Mouse (Mus musculus): ENCODE measurements around the gene Ireb2. TPM values are rescaled to one million over a fixed set of nuclear protein-coding genes. Genes with fewer than 3 reads are reported as not detected.

Gene Ireb2
- 51.4 and 54.0 TPM in 2 replicates for polyA plus RNA-seq (2012; rRNA removed)

DNA sequence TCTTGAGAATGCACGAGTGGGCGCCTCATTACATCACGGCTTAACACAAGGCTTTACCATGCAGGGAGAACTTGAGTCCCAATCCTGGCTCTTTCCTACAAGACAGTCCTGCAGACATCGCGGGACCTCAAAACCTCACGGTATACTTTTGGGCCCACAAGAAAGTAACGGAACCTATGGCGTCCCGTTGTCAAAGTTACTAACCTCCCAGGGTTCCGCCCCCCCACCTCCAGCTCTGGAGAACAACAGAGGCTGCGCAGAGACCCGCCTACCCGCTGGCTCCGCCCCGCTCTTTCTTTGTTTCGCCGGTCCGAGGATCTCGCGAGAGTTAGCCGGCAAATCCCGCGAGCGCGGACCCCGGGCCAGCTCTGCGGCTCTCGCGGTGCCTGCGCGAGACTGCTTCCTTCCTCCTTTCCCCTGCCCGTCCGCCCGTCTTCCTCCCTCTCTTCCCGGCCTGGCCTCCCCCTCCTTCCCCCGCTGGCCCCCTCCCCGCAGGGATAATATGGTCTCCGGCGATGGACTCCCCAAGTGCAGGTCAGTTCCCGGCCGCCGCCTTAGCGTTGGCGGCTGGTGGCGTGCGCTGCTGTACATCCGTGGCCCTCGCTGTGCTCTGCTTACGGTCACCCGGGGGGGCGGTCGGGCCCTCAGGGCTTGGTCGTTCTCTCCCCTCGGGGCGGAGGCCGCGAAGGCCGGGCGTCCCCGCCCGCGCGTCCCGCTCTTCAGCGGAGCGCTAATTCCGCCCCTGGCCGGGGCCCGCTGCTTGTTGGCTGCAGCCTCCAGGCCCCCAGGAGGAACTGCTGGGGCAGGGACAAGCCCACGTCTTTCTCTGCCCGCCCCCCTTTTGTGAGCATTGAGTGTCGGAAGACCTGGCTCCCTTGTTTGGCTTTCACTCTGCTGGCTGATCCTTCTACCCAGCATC is at the start of gene Ireb2:
TSS of gene Ireb2 (plus strand) at position 427 of the 919 bp plus-strand sequence.

DNA sequence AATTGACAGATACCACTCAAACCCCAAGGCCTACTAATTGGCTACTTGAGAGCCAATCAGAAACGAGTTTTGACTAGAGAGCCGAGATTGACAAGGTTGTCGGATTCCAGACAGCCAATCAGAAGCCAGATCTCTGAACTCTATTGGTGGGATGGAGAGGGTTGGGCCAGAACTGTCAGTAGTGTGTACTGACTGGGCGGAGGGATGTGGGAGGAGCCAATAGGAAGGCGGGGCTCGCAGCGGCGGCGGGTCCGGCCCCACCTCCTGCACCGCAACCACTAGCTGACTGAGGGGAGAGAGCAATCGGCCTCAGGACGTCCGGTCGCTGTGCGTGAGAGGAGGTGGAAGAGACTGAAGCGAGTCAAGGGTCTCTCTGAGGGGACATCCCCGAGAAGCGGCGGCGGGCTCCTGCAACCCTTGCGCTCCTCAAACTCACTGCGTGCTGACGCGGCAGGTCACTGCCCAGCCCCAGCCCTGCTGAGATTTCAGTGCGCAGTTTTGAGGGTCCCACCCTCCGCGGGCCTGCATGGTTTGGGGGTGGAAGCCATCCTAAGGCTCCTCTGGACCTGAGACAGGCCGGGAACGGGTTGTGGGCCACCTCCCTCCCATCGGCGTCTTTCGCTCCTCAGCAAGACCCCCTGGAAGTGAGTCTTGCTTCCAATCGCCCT is 53.6 kb downstream of the Ireb2 start, which contains the start of gene Hykk:
TSS of gene Hykk (plus strand) at position 274 of the 668 bp plus-strand sequence.

DNA sequence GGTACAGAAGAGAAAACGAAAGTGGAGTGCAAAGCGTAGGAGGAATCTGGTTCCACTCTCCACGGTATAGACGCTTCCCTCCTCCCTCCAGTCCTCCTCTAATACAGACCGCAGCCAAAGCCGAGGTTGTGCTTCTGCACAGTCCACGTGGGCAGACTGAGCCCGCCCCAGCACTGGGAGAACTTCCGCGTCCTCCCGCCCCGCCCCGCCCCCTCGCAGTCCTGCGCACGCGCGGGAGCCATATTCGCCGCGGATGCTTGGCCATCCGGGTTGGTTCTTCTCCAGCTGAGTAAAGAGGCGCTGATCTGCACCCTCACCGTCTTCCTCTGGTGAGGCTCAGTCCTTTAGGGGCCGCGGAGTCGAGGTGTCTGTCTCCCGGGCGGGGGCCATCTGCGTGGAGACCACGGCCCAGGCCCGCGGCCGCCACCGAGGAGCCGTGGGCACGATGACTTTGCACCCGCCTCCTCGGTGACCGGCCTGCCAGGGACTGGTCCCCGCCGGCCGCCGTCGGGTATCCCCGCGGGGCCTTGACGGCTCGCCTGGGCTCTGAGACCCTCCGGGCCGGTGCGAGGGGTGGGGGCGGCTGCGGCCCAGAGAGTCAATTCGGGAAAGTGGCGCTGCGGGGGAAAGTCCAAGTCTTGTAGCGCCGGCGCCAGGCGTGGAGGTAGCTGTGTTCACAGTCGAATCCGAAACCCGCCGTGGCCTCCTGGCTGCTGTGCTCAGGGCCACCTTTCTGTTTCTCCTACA is 87.2 kb downstream of the Ireb2 start, which contains the start of the genes Psma4 and AY074887:
TSS of gene Psma4 (plus strand) at position 216 of the 747 bp plus-strand sequence.
TSS of gene AY074887 (minus strand) at position 424 of the 747 bp plus-strand sequence.

Other genes with a start within 250 kb of the Ireb2 start
- 32.0 and 33.3 TPM in 2 replicates for gene Acsbg1, start 201.9 kb upstream of the Ireb2 start, polyA plus RNA-seq (2012; rRNA removed)
- gene Dnaja4, start 164.9 kb upstream of the Ireb2 start, polyA plus RNA-seq (2012; rRNA removed) = 11.9 and 12.0 TPM in 2 replicates
- 75.5 and 80.0 TPM in 2 replicates for gene Wdr61, start 129.3 kb upstream of the Ireb2 start, polyA plus RNA-seq (2012; rRNA removed)
- 91.5 and 108 TPM in 2 replicates for gene Crabp1, start 99.0 kb upstream of the Ireb2 start, polyA plus RNA-seq (2012; rRNA removed)
- gene Hykk, start 53.5 kb downstream of the Ireb2 start, polyA plus RNA-seq (2012; rRNA removed) = 0.74 and 1.0 TPM in 2 replicates
- 210 and 227 TPM in 2 replicates for gene Psma4, start 87.0 kb downstream of the Ireb2 start, polyA plus RNA-seq (2012; rRNA removed)
- 0.17 and 0.26 TPM in 2 replicates for gene AY074887, start 87.2 kb downstream of the Ireb2 start, polyA plus RNA-seq (2012; rRNA removed)
- 3.4 and 3.6 TPM in 2 replicates for gene Chrna5, start 117.1 kb downstream of the Ireb2 start, polyA plus RNA-seq (2012; rRNA removed)
- 9.5 and 11.5 TPM in 2 replicates for gene Chrna3, start 162.8 kb downstream of the Ireb2 start, polyA plus RNA-seq (2012; rRNA removed)
- 1.1 and 1.8 TPM in 2 replicates for gene Chrnb4, start 185.0 kb downstream of the Ireb2 start, polyA plus RNA-seq (2012; rRNA removed)

All from central nervous system, embryonic 18 days (tissue).